Mouse (Mus musculus) cerebellum, postnatal 36 days (tissue): ENCODE data around the gene Bptf.
"Not testable (repeated sequence)": the region's sequence is repeated elsewhere in the genome, so short reads cannot be mapped to it uniquely, and the experiment has no call there.

ENCODE experiments used
- DNase-seq, 2 experiments: peaks; one replicate each; pipeline ENCODE4 v3.0.0; 2021 to 2022; ENCODE audit warnings: mixed read lengths in 2 of 2

Bptf gene

GRCm38 (mm10) chr11:107016893-107017292 lies 115.0 kb downstream of the Bptf start:
- no peak for DNase-seq

- DNase-seq, result not testable (repeated sequence)
These were observed 116.3 kb downstream of the Bptf start for GRCm38 (mm10) chr11:107015535-107016187.

DNA sequence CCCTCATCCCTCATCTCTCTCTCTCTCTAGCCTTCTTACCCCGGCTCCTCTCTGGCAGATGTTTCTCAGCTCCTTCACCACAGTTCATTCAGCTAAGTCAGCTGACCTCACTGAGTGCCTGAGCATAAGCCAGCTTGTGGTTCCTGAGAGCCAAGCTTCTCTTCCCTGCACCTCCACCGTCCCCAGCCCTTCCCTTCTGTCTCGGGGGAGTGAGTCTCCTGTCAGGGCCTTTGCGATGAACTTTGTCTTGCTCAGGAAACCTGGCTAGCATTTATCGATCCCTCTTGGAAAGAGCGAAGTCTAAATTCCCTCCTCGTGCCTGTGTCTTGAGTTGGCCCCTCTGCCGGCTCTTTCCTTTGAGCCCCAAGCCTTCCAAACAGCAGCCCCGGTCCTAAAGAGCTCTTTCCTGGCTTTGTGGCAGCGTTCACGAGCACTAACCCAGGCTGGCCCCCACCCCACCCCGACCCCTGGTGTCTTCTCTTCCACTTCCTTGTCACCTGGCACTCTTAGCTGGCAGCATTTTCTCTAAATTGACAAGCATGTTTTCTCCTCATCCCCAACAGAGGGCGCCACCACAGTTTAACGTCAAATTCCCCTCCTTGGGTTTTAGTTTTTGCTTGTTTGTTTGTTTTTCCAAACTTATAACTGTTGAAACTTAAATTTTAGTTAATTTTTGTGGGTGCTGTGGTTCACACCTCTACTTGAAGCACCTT lies 117.2 kb downstream of the Bptf start:
- peak in 1 of 2 experiments; percentile 29 for DNase-seq

GRCm38 (mm10) chr11:107014020-107014585 lies 117.8 kb downstream of the Bptf start:
- DNase-seq, result no peak

GRCm38 (mm10) chr11:107012324-107013017 lies 119.5 kb downstream of the Bptf start:
- DNase-seq, result peak; percentile 99 to 100

- no peak for DNase-seq
These were observed 120.1 kb downstream of the Bptf start for GRCm38 (mm10) chr11:107011669-107012323.

- no peak for DNase-seq
These were observed 120.8 kb downstream of the Bptf start for GRCm38 (mm10) chr11:107011171-107011570.

DNA sequence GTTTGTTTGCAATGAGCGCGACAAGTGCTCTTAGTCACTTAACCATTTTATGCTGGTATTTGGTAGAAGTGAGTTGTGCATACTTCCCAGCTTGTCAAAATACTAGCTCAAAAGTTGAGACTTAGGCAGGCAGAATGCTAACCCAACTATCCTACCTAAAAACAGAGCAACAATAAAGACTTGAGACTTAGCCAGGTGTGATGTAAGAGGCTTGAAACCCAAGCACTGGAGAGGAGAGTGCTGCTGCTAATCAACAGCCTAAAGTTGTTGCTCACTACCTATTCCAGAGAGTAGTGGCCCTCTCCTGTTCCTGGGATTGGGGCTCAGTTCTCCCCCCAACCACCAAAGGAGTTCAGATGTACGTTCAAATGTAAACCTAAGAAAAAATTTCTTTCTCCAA lies 121.5 kb downstream of the Bptf start:
- no peak for DNase-seq

DNA sequence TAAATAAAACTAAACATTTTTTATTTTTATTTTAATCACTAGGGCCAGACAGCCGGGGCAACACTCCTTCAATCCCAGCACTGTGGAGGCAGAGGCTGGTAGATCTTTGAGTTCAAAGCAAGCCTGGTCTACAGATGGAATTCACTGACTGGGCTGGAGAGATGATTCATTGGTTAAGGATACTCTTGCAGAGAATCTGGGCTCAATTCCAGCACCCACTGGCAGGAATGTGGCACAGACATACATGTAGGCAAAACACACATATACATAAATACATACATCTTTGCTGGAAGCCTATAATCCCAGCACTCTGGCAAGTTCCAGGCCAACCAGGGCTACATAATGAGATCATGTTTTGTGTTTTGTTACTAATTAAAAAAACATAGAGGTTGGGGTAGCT lies 126.4 kb downstream of the Bptf start:
- DNase-seq, result no peak

- no peak for DNase-seq
These were observed 129.9 kb downstream of the Bptf start for GRCm38 (mm10) chr11:107001760-107002675.

DNA sequence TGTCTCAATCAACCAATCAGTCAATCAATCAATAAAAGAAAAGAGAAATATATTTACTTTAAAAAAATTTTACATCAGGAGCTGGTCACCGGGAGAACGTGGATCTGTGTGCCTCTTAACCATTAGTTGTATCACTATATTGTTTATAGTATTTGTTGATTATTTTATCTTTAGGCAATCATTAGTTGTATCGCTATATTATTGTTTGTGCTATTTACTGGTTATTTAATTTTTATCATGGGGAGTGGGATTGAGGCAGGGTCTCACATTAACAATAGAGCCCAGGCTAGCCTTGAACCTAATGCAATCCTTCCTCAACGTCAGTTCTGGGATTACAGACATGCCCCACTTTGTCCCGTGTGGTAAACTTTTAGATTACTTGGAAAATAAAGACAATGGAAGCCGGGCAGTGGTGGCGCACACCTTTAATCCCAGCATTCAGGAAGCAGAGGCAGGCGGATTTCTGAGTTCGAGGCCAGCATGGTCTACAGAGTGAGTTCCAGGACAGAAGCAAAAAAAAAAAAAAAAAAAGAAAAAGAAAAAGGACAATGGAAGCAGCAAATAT lies 131.9 kb downstream of the Bptf start:
- no peak for DNase-seq

GRCm38 (mm10) chr11:106999151-106999948 lies 132.6 kb downstream of the Bptf start, which contains the start of gene Kpna2:
Gene Kpna2, minus strand, starts transcription at chr11:106999541.
- DNase-seq, result peak; percentile 89

- DNase-seq, result peak in 1 of 2 experiments; percentile 13
These were observed 133.2 kb downstream of the Bptf start for GRCm38 (mm10) chr11:106998651-106999150.

DNA sequence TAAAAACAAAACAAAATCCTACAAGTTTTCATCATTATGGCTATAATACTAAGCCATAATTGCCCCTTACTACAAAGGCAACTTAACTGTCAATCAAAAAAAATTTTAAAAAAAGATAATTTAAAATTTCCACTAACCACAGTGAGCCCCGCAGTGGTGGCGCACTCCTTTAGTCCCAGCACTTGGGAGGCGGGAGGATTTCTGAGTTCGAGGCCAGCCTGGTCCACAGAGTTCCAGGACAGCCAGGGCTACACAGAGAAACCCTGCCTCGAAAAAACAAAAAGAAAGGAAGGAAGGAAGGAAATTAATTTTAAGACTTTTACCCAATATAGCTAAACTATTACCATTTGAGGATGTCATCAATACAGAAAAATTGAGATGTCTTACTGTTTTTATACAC lies 134.0 kb downstream of the Bptf start:
- no peak for DNase-seq

- not testable (repeated sequence) for DNase-seq
These were observed 135.4 kb downstream of the Bptf start for GRCm38 (mm10) chr11:106996492-106996891.

GRCm38 (mm10) chr11:106994246-106995085 lies 137.5 kb downstream of the Bptf start:
- no peak for DNase-seq

- DNase-seq, result no peak
These were observed 144.5 kb downstream of the Bptf start for GRCm38 (mm10) chr11:106987384-106987783.

GRCm38 (mm10) chr11:106985979-106986604 lies 145.8 kb downstream of the Bptf start:
- not testable (repeated sequence) for DNase-seq
